Comparison of ENCODE assay signal across 1 mouse cellular context in genomic region chr9:50601536-50601935, GRCm38 (mm10).
TF ChIP-seq lines count a peak whose summit lies in the region.

No protein-coding gene starts in this region.

TF ChIP-seq in CH12.LX, 34 proteins besides CTCF, POLR2A, EP300 and RAD21:
- TF ChIP-seq POLR2AphosphoS2 (IDR thresholded peaks at IDR 0.05; ENCODE audit: low read depth, low read length) (no peak), TCF12 (IDR thresholded peaks at IDR 0.05; ENCODE audit: low read depth, low read length) (no peak), USF1 (IDR thresholded peaks at IDR 0.05; ENCODE audit: low read depth, low read length) (no peak), USF2 (conservative IDR thresholded peaks at IDR 0.05; ENCODE audit: low read depth, low read length) (no peak), MYC (IDR thresholded peaks at IDR 0.05; ENCODE audit: low read depth, low read length) (no peak), JUND (conservative IDR thresholded peaks at IDR 0.05; ENCODE audit: low read depth, low read length) (no peak), ELF1 (IDR thresholded peaks at IDR 0.05; ENCODE audit: low read depth, low read length) (no peak), MXI1 (IDR thresholded peaks at IDR 0.05; ENCODE audit: low read depth, low read length) (no peak), RCOR1 (conservative IDR thresholded peaks at IDR 0.05; ENCODE audit: low read depth, low read length) (no peak)
